Mouse (Mus musculus): ENCODE results near the gene Get4. TPM values are rescaled to one million over a fixed set of nuclear protein-coding genes. Genes with fewer than 3 reads are reported as not detected.

Get4 gene
- total RNA-seq (2021), result 10 to 100 TPM; 50.5 to 57.1 TPM
- long read RNA-seq, transcript Get4-201 (9 exons, 2,107 nt), result major isoform, 79 of 100 reads
- long read RNA-seq, partial matches to known transcripts, result 4 of 100 reads
- long read RNA-seq, other reads (novel, unspliced or antisense), result 16 of 100 reads

GRCm38 (mm10) chr5:139252081-139252909, at the start of gene Get4:
Get4 (plus strand) TSS chr5:139252324.
- DNase-seq (ENCODE audit: low spot score in 2 of 2), result peak; percentile 97

- no peak for DNase-seq (ENCODE audit: low spot score in 2 of 2)
Measured at GRCm38 (mm10) chr5:139203312-139203711, 48.8 kb upstream of the Get4 start.

GRCm38 (mm10) chr5:139206081-139206480, 46.0 kb upstream of the Get4 start:
- DNase-seq (ENCODE audit: low spot score in 2 of 2), result no peak

GRCm38 (mm10) chr5:139206525-139206924, 45.6 kb upstream of the Get4 start:
- DNase-seq (ENCODE audit: low spot score in 2 of 2), result no peak

- no peak for DNase-seq (ENCODE audit: low spot score in 2 of 2)
Measured at GRCm38 (mm10) chr5:139208183-139208582, 43.9 kb upstream of the Get4 start.

GRCm38 (mm10) chr5:139208871-139209684, 43.0 kb upstream of the Get4 start:
- no peak for DNase-seq (ENCODE audit: low spot score in 2 of 2)

GRCm38 (mm10) chr5:139209685-139210026, 42.5 kb upstream of the Get4 start:
- DNase-seq (ENCODE audit: low spot score in 2 of 2), result no peak

- DNase-seq (ENCODE audit: low spot score in 2 of 2), result no peak
Measured at GRCm38 (mm10) chr5:139211737-139212385, 40.3 kb upstream of the Get4 start.

- DNase-seq (ENCODE audit: low spot score in 2 of 2), result no peak
Measured at GRCm38 (mm10) chr5:139214298-139214697, 37.8 kb upstream of the Get4 start.

- DNase-seq (ENCODE audit: low spot score in 2 of 2), result no peak
Measured at GRCm38 (mm10) chr5:139215184-139215583, 36.9 kb upstream of the Get4 start.

- DNase-seq (ENCODE audit: low spot score in 2 of 2), result no peak
Measured at GRCm38 (mm10) chr5:139216121-139216520, 36.0 kb upstream of the Get4 start.

- DNase-seq (ENCODE audit: low spot score in 2 of 2), result no peak
Measured at GRCm38 (mm10) chr5:139216774-139217173, 35.4 kb upstream of the Get4 start.

GRCm38 (mm10) chr5:139220006-139220515, 32.1 kb upstream of the Get4 start:
- no peak for DNase-seq (ENCODE audit: low spot score in 2 of 2)

- DNase-seq (ENCODE audit: low spot score in 2 of 2), result no peak
Measured at GRCm38 (mm10) chr5:139220610-139221009, 31.5 kb upstream of the Get4 start.

- no peak for DNase-seq (ENCODE audit: low spot score in 2 of 2)
Measured at GRCm38 (mm10) chr5:139223331-139223730, 28.8 kb upstream of the Get4 start.

- DNase-seq (ENCODE audit: low spot score in 2 of 2), result no peak
Measured at GRCm38 (mm10) chr5:139227236-139227635, 24.9 kb upstream of the Get4 start.

- DNase-seq (ENCODE audit: low spot score in 2 of 2), result no peak
Measured at GRCm38 (mm10) chr5:139227645-139228044, 24.5 kb upstream of the Get4 start.

- DNase-seq (ENCODE audit: low spot score in 2 of 2), result no peak
Measured at GRCm38 (mm10) chr5:139228318-139228717, 23.8 kb upstream of the Get4 start.

- no peak for DNase-seq (ENCODE audit: low spot score in 2 of 2)
Measured at GRCm38 (mm10) chr5:139229716-139230115, 22.4 kb upstream of the Get4 start.

GRCm38 (mm10) chr5:139232083-139232482, 20.0 kb upstream of the Get4 start:
- DNase-seq (ENCODE audit: low spot score in 2 of 2), result no peak

- no peak for DNase-seq (ENCODE audit: low spot score in 2 of 2)
Measured at GRCm38 (mm10) chr5:139234423-139234822, 17.7 kb upstream of the Get4 start.

All from layer of hippocampus, adult 18-20 months (tissue).